Mouse (Mus musculus) MEL (cell line): ENCODE results near the gene Mmachc. TPM values are rescaled to one million over a fixed set of nuclear protein-coding genes. Genes with fewer than 3 reads are reported as not detected.

ENCODE experiments used
- DNase-seq: peaks from one replicate; pipeline ENCODE4 v3.0.0; 2011; ENCODE audit warnings: low read depth, low spot score
- H3K27ac ChIP-seq: 2 replicates; pipeline ENCODE4 v1.5.1; 2012; ENCODE audit warnings: low read depth, mild to moderate bottlenecking, control low read depth, low read length, moderate library complexity; ENCODE audit not compliant: control insufficient read depth
- H3K27me3 ChIP-seq, 2 experiments: fragments of 150-350 bp in 1 of 2; sonication (generic) in 1 of 2; 2 replicates each; pipeline ENCODE4 v1.6.1; 2012; ENCODE audit warnings: low read length in 2 of 2, mild to moderate bottlenecking in 2 of 2, improper control_type of control experiment in 1 of 2, moderate library complexity in 1 of 2; ENCODE audit not compliant: insufficient read depth in 2 of 2, control insufficient read depth in 1 of 2
- H3K36me3 ChIP-seq, 2 experiments: 2 replicates each; pipeline ENCODE4 v1.6.1; 2012 to 2014; ENCODE audit warnings: low read length in 2 of 2, improper control_type of control experiment in 1 of 2, inconsistent platforms in 1 of 2, mild to moderate bottlenecking in 1 of 2; ENCODE audit not compliant: insufficient read depth in 2 of 2, control insufficient read depth in 1 of 2
- H3K4me1 ChIP-seq, 2 experiments: fragments of 150-350 bp in 1 of 2; sonication (generic) in 1 of 2; 2 replicates each; pipeline ENCODE4 v1.6.1; 2012; ENCODE audit warnings: low read length in 2 of 2, improper control_type of control experiment in 1 of 2, mild to moderate bottlenecking in 1 of 2; ENCODE audit not compliant: insufficient read depth in 2 of 2, control insufficient read depth in 1 of 2
- H3K4me3 ChIP-seq, 2 experiments: fragments of 150-350 bp in 1 of 2; sonication (generic) in 1 of 2; 2 replicates each; pipeline ENCODE4 v1.5.1; 2012; ENCODE audit warnings: low read depth in 2 of 2, low read length in 2 of 2, mild to moderate bottlenecking in 2 of 2, moderate library complexity in 2 of 2, control low read depth in 1 of 2, improper control_type of control experiment in 1 of 2; ENCODE audit not compliant: control insufficient read depth in 1 of 2, insufficient read depth in 1 of 2
- H3K79me2 ChIP-seq: 2 replicates; pipeline ENCODE4 v1.6.1; 2012; ENCODE audit warnings: mild to moderate bottlenecking, low read length, moderate library complexity; ENCODE audit not compliant: control insufficient read depth, poor library complexity, insufficient read depth
- H3K9ac ChIP-seq: 2 replicates; pipeline ENCODE4 v1.6.1; 2012; ENCODE audit warnings: low read depth, mild to moderate bottlenecking, control low read depth, low read length, moderate library complexity; ENCODE audit not compliant: control insufficient read depth, poor library complexity, severe bottlenecking
- H3K9me3 ChIP-seq: fragments of 150-350 bp; sonication (generic); replicated peaks from 2 replicates; pipeline ENCODE4 v1.6.1; 2012; ENCODE audit warnings: mild to moderate bottlenecking, low read length, improper control_type of control experiment, moderate library complexity; ENCODE audit not compliant: insufficient read depth
- BHLHE40 ChIP-seq: IDR thresholded peaks from 2 replicates; pipeline ENCODE4 v1.6.1; 2012; ENCODE audit warnings: low read depth, mild to moderate bottlenecking, inconsistent platforms, low read length, improper control_type of control experiment, borderline replicate concordance
- CHD1 ChIP-seq: IDR thresholded peaks from 2 replicates; pipeline ENCODE4 v1.6.1; 2012; ENCODE audit warnings: low read depth, mild to moderate bottlenecking, inconsistent platforms, low read length, improper control_type of control experiment
- CHD2 ChIP-seq: IDR thresholded peaks from 2 replicates; pipeline ENCODE4 v1.6.1; 2011; ENCODE audit warnings: low read length, improper control_type of control experiment
- CTCF ChIP-seq, 3 experiments: IDR thresholded peaks in 2 of 3; conservative IDR thresholded peaks in 1 of 3; 2 replicates each; pipeline ENCODE4 v1.5.1; 2011 to 2012; ENCODE audit warnings: low read length in 3 of 3, low read depth in 2 of 3, mild to moderate bottlenecking in 2 of 3, improper control_type of control experiment in 1 of 3, inconsistent platforms in 1 of 3, mixed read lengths in 1 of 3, moderate library complexity in 1 of 3; ENCODE audit not compliant: control insufficient read depth in 1 of 3, insufficient read depth in 1 of 3, poor library complexity in 1 of 3, severe bottlenecking in 1 of 3
- E2F4 ChIP-seq: IDR thresholded peaks from 2 replicates; pipeline ENCODE4 v1.6.1; 2011; ENCODE audit warnings: low read depth, low read length, improper control_type of control experiment, borderline replicate concordance
- ELF1 ChIP-seq: IDR thresholded peaks from 2 replicates; pipeline ENCODE4 v1.6.1; 2014; ENCODE audit warnings: low read depth, mild to moderate bottlenecking, inconsistent platforms, low read length, improper control_type of control experiment, moderate library complexity
- ETS1 ChIP-seq: IDR thresholded peaks from 2 replicates; pipeline ENCODE4 v1.6.1; 2012; ENCODE audit warnings: low read depth, mild to moderate bottlenecking, inconsistent platforms, low read length, improper control_type of control experiment, moderate library complexity
- GABPA ChIP-seq: IDR thresholded peaks from 2 replicates; pipeline ENCODE4 v1.6.1; 2012; ENCODE audit warnings: low read depth, mild to moderate bottlenecking, inconsistent platforms, low read length, improper control_type of control experiment, moderate library complexity
- HCFC1 ChIP-seq: IDR thresholded peaks from 2 replicates; pipeline ENCODE4 v1.6.1; 2012; ENCODE audit warnings: low read depth, mild to moderate bottlenecking, inconsistent platforms, low read length, improper control_type of control experiment, moderate library complexity
- JUND ChIP-seq: IDR thresholded peaks from 2 replicates; pipeline ENCODE4 v1.6.1; 2011; ENCODE audit warnings: low read depth, mild to moderate bottlenecking, improper control_type of control experiment, low read length
- KAT2A ChIP-seq: conservative IDR thresholded peaks from 2 replicates; pipeline ENCODE4 v1.6.1; 2012; ENCODE audit warnings: low read depth, low read length, improper control_type of control experiment, inconsistent platforms
- MAFK ChIP-seq: IDR thresholded peaks from 2 replicates; pipeline ENCODE4 v1.6.1; 2011; ENCODE audit warnings: low read depth, mild to moderate bottlenecking, low read length, improper control_type of control experiment, borderline replicate concordance
- MAX ChIP-seq: IDR thresholded peaks from 2 replicates; pipeline ENCODE4 v1.6.1; 2011; ENCODE audit warnings: low read length, improper control_type of control experiment
- MAZ ChIP-seq: IDR thresholded peaks from 2 replicates; pipeline ENCODE4 v1.6.1; 2012; ENCODE audit warnings: low read depth, mild to moderate bottlenecking, inconsistent platforms, low read length, improper control_type of control experiment
- MEF2A ChIP-seq: IDR thresholded peaks from 2 replicates; pipeline ENCODE4 v1.6.1; 2014; ENCODE audit warnings: low read depth, mild to moderate bottlenecking, inconsistent platforms, low read length, improper control_type of control experiment; ENCODE audit not compliant: poor library complexity, insufficient replicate concordance, severe bottlenecking; ENCODE audit errors: extremely low read depth
- MXI1 ChIP-seq: IDR thresholded peaks from 2 replicates; pipeline ENCODE4 v1.6.1; 2011; ENCODE audit warnings: mild to moderate bottlenecking, low read depth, low read length, improper control_type of control experiment
- MYB ChIP-seq: IDR thresholded peaks from 2 replicates; pipeline ENCODE4 v1.6.1; 2011; ENCODE audit warnings: mild to moderate bottlenecking, low read depth, low read length, improper control_type of control experiment
- NELFE ChIP-seq: IDR thresholded peaks from 2 replicates; pipeline ENCODE4 v1.6.1; 2011; ENCODE audit warnings: low read depth, low read length, improper control_type of control experiment
- NRF1 ChIP-seq: IDR thresholded peaks from 2 replicates; pipeline ENCODE4 v1.6.1; 2014; ENCODE audit warnings: low read depth, mild to moderate bottlenecking, inconsistent platforms, low read length, improper control_type of control experiment, moderate library complexity; ENCODE audit not compliant: poor library complexity, insufficient read depth, severe bottlenecking
- POLR2AphosphoS2 ChIP-seq: IDR thresholded peaks from 2 replicates; pipeline ENCODE4 v1.6.1; 2011; ENCODE audit warnings: low read length, improper control_type of control experiment
- POLR2AphosphoS5 ChIP-seq: IDR thresholded peaks from 2 replicates; pipeline ENCODE4 v1.6.1; 2012; ENCODE audit warnings: low read depth, borderline replicate concordance, mild to moderate bottlenecking, inconsistent platforms, low read length, moderate library complexity, mixed read lengths
- RAD21 ChIP-seq: IDR thresholded peaks from 2 replicates; pipeline ENCODE4 v1.6.1; 2011; ENCODE audit warnings: mild to moderate bottlenecking, low read depth, low read length, improper control_type of control experiment
- RCOR1 ChIP-seq: IDR thresholded peaks from 2 replicates; pipeline ENCODE4 v1.6.1; 2012; ENCODE audit warnings: low read depth, mild to moderate bottlenecking, inconsistent platforms, low read length, improper control_type of control experiment
- SIN3A ChIP-seq: IDR thresholded peaks from 2 replicates; pipeline ENCODE4 v1.6.1; 2012; ENCODE audit warnings: low read length, improper control_type of control experiment, inconsistent platforms
- SMC3 ChIP-seq: IDR thresholded peaks from 2 replicates; pipeline ENCODE4 v1.6.1; 2011; ENCODE audit warnings: low read depth, low read length, improper control_type of control experiment
- TAL1 ChIP-seq: IDR thresholded peaks from 2 replicates; pipeline ENCODE4 v1.6.1; 2012; ENCODE audit warnings: mild to moderate bottlenecking, inconsistent platforms, low read length, moderate library complexity, mixed read lengths
- TBP ChIP-seq: IDR thresholded peaks from 2 replicates; pipeline ENCODE4 v1.8.0; 2011; ENCODE audit warnings: low read depth, low read length, improper control_type of control experiment
- TCF12 ChIP-seq: IDR thresholded peaks from 2 replicates; pipeline ENCODE4 v1.6.1; 2014; ENCODE audit warnings: low read depth, mild to moderate bottlenecking, inconsistent platforms, low read length, improper control_type of control experiment, moderate library complexity
- UBTF ChIP-seq: IDR thresholded peaks from 2 replicates; pipeline ENCODE4 v1.6.1; 2012; ENCODE audit warnings: low read depth, mild to moderate bottlenecking, inconsistent platforms, low read length, improper control_type of control experiment, moderate library complexity, borderline replicate concordance; ENCODE audit not compliant: insufficient read depth
- USF1 ChIP-seq: IDR thresholded peaks from 2 replicates; pipeline ENCODE4 v1.6.1; 2014; ENCODE audit warnings: low read depth, mild to moderate bottlenecking, inconsistent platforms, low read length, improper control_type of control experiment, moderate library complexity
- USF2 ChIP-seq, 2 experiments: IDR thresholded peaks; 2 replicates each; pipeline ENCODE4 v1.6.1; 2011 to 2012; ENCODE audit warnings: improper control_type of control experiment in 2 of 2, low read length in 2 of 2, borderline replicate concordance in 1 of 2, inconsistent platforms in 1 of 2, low read depth in 1 of 2, mild to moderate bottlenecking in 1 of 2; ENCODE audit not compliant: insufficient read depth in 1 of 2
- ZC3H11A ChIP-seq: IDR thresholded peaks from 2 replicates; pipeline ENCODE4 v1.6.1; 2012; ENCODE audit warnings: low read depth, mild to moderate bottlenecking, inconsistent platforms, low read length, improper control_type of control experiment
- ZKSCAN1 ChIP-seq: IDR thresholded peaks from 2 replicates; pipeline ENCODE4 v1.6.1; 2012; ENCODE audit warnings: low read depth, mild to moderate bottlenecking, inconsistent platforms, low read length, improper control_type of control experiment, moderate library complexity
- ZMIZ1 ChIP-seq: IDR thresholded peaks from 2 replicates; pipeline ENCODE4 v1.6.1; 2012; ENCODE audit warnings: low read depth, mild to moderate bottlenecking, inconsistent platforms, low read length, improper control_type of control experiment, moderate library complexity
- ZNF384 ChIP-seq: IDR thresholded peaks from 2 replicates; pipeline ENCODE4 v1.6.1; 2012; ENCODE audit warnings: low read depth, mild to moderate bottlenecking, inconsistent platforms, low read length, improper control_type of control experiment
- polyA plus RNA-seq, 2 experiments: library from polyadenylated mRNA; stranded (reverse) in 1 of 2; unstranded in 1 of 2; fragments of >175 nt in 1 of 2; fragments of >200 nt in 1 of 2; gene quantifications; 2 replicates each; pipeline versions ENCODE4 v1.2.1 to v1.2.4; 2012; ENCODE audit warnings: low replicate concordance in 2 of 2, low read depth in 1 of 2; ENCODE audit not compliant: insufficient read length in 2 of 2, insufficient read depth in 1 of 2, missing spikeins in 1 of 2
- total RNA-seq: library from RNA; depleted of rRNA; stranded (reverse); fragments of 300-350 nt; gene quantifications from 2 replicates; pipeline ENCODE4 v1.2.3, GENCODE M21; 2012

Mmachc gene
- total and polyA plus RNA-seq, 3 experiments = 15.1 to 22.8 TPM; not detected in 1

- no peaks in the 10 kb centered on the region for H3K9me3 ChIP-seq
- H3K4me1 ChIP-seq = peaks cover 7 to 33% of the 10 kb centered on the region in 2 experiments
- H3K27me3 ChIP-seq = no peaks in the 10 kb centered on the region
- DNase-seq = peak; percentile 94
- H3K4me3 ChIP-seq = peak within 1 kb of the TSS; percentile 55 to 87
- peaks cover 12 to 54% of the 10 kb centered on the region in 2 experiments for H3K36me3 ChIP-seq
- H3K27ac ChIP-seq = peak within 1 kb of the TSS; percentile 91
- peaks cover 40% of the 10 kb centered on the region for H3K79me2 ChIP-seq
- H3K9ac ChIP-seq = peak within 1 kb of the TSS; percentile 87
- peak; percentile 23 for TF ChIP-seq SMC3
- TF ChIP-seq NRF1 = no peak
- no peak; the same call in 1 of the 2 replicates for TF ChIP-seq ELF1
- no peak; the same call in 1 of the 2 replicates for TF ChIP-seq MEF2A
- TF ChIP-seq NELFE = peak; percentile 100
- TF ChIP-seq ETS1 = peak; percentile 33; the same call in 1 of the 2 replicates
- peak; percentile 99 for TF ChIP-seq ZMIZ1
- peak; percentile 80 for TF ChIP-seq MAX
- TF ChIP-seq CHD1 = no peak
- 0 out of 2 replicates have a peak, but pooled peaks have one; percentile 28 for TF ChIP-seq USF1
- peak; percentile 98 for TF ChIP-seq TBP
- no peak for TF ChIP-seq TAL1
- TF ChIP-seq SIN3A = peak; percentile 90
- TF ChIP-seq MAZ = peak; percentile 95
- no peak for TF ChIP-seq MYB
- peak; percentile 87 for TF ChIP-seq MAFK
- TF ChIP-seq RCOR1 = no peak
- peak; percentile 77 for TF ChIP-seq HCFC1
- peak; percentile 90; the same call in 1 of the 2 replicates for TF ChIP-seq POLR2AphosphoS5
- no peak; the same call in 1 of the 2 replicates for TF ChIP-seq KAT2A
- TF ChIP-seq ZNF384 = no peak
- TF ChIP-seq GABPA = peak; percentile 97
- peak; percentile 98 for TF ChIP-seq CHD2
- peak; percentile 49; the same call in 1 of the 2 replicates for TF ChIP-seq UBTF
- no peak; the same call in 1 of the 2 replicates for TF ChIP-seq RAD21
- TF ChIP-seq JUND = no peak
- no peak for TF ChIP-seq ZKSCAN1
- TF ChIP-seq USF2 (IDR thresholded peaks at IDR 0.05; ENCODE audit: borderline replicate concordance in 1 of 2, insufficient read depth in 1 of 2, low read depth in 1 of 2, low read length in 2 of 2) = no peak
- 0 out of 2 replicates have a peak, but pooled peaks have one; percentile 75 for TF ChIP-seq E2F4
- peak; percentile 97 for TF ChIP-seq MXI1
- TF ChIP-seq ZC3H11A = no peak
- TF ChIP-seq BHLHE40 = peak; percentile 16; the same call in 1 of the 2 replicates
- peak; percentile 36; the same call in 1 of the 2 replicates for TF ChIP-seq TCF12
- TF ChIP-seq POLR2AphosphoS2 = peak; percentile 99
- TF ChIP-seq CTCF (IDR thresholded peaks at IDR 0.05 in 2 of 3, conservative IDR thresholded peaks at IDR 0.05 in 1 of 3; ENCODE audit: control insufficient read depth in 1 of 3, insufficient read depth in 1 of 3, low read depth in 2 of 3, low read length in 3 of 3, poor library complexity in 1 of 3, severe bottlenecking in 1 of 3) = peak; percentile 63 to 73 (median 70)
Measured at GRCm38 (mm10) chr4:116685402-116686061, 22.7 kb downstream of the Mmachc start, which contains the start of gene Prdx1. Gene Prdx1 (plus strand): TSS chr4:116685544.
